Mouse (Mus musculus) forebrain, embryonic 12.5 days (tissue): ENCODE data around the gene Mif. TPM values are rescaled to one million over a fixed set of nuclear protein-coding genes. Genes with fewer than 3 reads are reported as not detected.

Experiments
- ATAC-seq: fragments of 200-750 bp; cut with Nextera tagmentation; 2 replicates; pipeline ENCODE4 v1.8.0; 2017; ENCODE audit warnings: moderate TSS enrichment; ENCODE audit not compliant: low FRiP score
- H3K27ac ChIP-seq: fragments of 300-500 bp; sonication (generic); 2 replicates; pipeline ENCODE4 v1.5.1; 2016; ENCODE audit warnings: mild to moderate bottlenecking
- H3K27me3 ChIP-seq: fragments of 300-500 bp; sonication (generic); 2 replicates; pipeline ENCODE4 v1.6.1; 2016; ENCODE audit warnings: mild to moderate bottlenecking
- H3K36me3 ChIP-seq: fragments of 300-500 bp; sonication (generic); replicated peaks from 2 replicates; pipeline ENCODE4 v1.6.1; 2016; ENCODE audit warnings: mild to moderate bottlenecking
- H3K4me1 ChIP-seq: fragments of 300-500 bp; sonication (generic); 2 replicates; pipeline ENCODE4 v1.6.1; 2016
- H3K4me2 ChIP-seq: fragments of 300-500 bp; sonication (generic); 2 replicates; pipeline ENCODE4 v1.6.1; 2016; ENCODE audit warnings: mild to moderate bottlenecking, moderate library complexity
- H3K4me3 ChIP-seq: fragments of 300-500 bp; sonication (generic); replicated peaks from 2 replicates; pipeline ENCODE4 v1.5.1; 2016; ENCODE audit warnings: mild to moderate bottlenecking
- H3K9ac ChIP-seq: fragments of 300-500 bp; sonication (generic); 2 replicates; pipeline ENCODE4 v1.6.1; 2016; ENCODE audit warnings: mild to moderate bottlenecking
- H3K9me3 ChIP-seq: fragments of 300-500 bp; sonication (generic); 2 replicates; pipeline ENCODE4 v1.6.1; 2016
- WGBS: fragments of 180-500 bp; shearing (Covaris S2); methylation state at CpG from one replicate; pipeline ENCODE4 v1.1.7; 2016; 5-methylcytosine and 5-hydroxymethylcytosine counted together
- polyA plus RNA-seq: library from polyadenylated mRNA; unstranded; fragments of >200 nt; fragmentation: Nextera tagmentation; extraction: Ambion mirVana; gene quantifications from 2 replicates; pipeline ENCODE4 v1.2.1, GENCODE M21; 2016

The Mif gene
- polyA plus RNA-seq, 1 experiment from 2014 or later: 1,743 TPM

DNA sequence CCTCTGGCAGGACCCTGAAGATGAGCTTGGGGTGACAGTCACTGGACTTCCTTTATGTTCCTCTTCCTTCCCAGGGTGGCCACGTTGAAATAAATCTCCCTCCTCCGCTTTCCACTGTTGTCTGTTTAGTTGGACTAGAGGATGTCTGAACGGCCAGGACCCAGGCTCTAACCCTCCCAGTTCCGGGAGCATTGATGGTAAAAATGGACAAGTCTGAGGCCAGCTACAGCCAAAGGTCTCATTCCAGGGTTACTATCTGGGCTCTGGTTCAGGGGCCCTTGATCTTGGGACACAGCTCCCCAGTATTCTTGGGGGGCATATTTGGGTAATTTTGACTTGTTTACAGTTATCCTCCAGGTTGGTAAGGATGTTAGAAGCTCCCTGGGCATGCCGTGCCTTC is 1.5 kb upstream of the Mif start:
- H3K4me1 ChIP-seq: peaks cover 35% of the 10 kb centered on the region
- H3K27me3 ChIP-seq: no peaks in the 10 kb centered on the region
- no peak overlapping the region for H3K4me2 ChIP-seq
- no peak for ATAC-seq
- H3K27ac ChIP-seq: 0 out of 2 replicates have a peak overlapping the region, but pooled peaks have one; percentile 54
- H3K9me3 ChIP-seq: no peaks in the 10 kb centered on the region
- H3K4me3 ChIP-seq: no peak overlapping the region
- H3K9ac ChIP-seq: no peak overlapping the region
- H3K36me3 ChIP-seq: peaks cover 18% of the 10 kb centered on the region
- 66% methylated on average over 5 of the region's 5 CpGs for WGBS

GRCm38 (mm10) chr10:75860746-75861145 is 706 bp upstream of the Mif start:
- Histone ChIP-seq H3K9ac (peak overlapping the region; percentile 8; the same call in 1 of the 2 replicates), H3K27me3 (no peaks in the 10 kb centered on the region), H3K4me3 (peak overlapping the region; percentile 80; the same call in 1 of the 2 replicates), H3K4me1 (peaks cover 35% of the 10 kb centered on the region), H3K27ac (peak overlapping the region; percentile 94), H3K4me2 (peak overlapping the region; percentile 76), H3K9me3 (no peaks in the 10 kb centered on the region), H3K36me3 (peaks cover 20% of the 10 kb centered on the region)
- ATAC-seq: no peak
- 31% methylated on average over 7 of the region's 7 CpGs for WGBS

DNA sequence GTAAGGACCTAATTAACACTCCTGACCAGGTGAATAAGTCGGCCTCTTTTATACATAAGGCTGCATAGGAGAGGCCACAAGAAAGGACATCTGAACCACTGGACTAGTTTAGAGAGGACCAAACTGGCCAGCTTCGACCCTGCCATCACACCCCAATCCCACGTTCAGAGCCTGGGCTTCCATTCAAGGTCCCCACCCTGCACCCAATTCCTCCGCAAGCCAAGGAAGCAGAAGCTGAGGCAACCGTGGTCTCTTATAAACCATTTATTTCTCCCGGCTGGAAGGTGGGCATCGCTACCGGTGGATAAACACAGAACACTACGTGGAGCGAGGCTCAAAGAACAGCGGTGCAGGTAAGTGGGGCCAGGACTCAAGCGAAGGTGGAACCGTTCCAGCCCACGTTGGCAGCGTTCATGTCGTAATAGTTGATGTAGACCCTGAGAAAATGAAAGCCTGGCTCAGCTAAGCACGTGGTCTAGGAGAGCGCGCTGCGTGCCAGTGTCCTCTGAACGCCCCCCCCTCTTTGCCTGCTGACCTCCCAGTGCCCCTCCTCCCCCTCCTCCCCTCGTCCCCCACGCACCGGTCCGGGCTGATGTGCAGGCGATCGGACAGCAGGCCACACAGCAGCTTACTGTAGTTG is 813 bp downstream of the Mif start:
- Histone ChIP-seq H3K27me3 (no peaks in the 10 kb centered on the region), H3K9me3 (no peaks in the 10 kb centered on the region), H3K9ac (peak overlapping the region; percentile 92), H3K4me3 (peak overlapping the region; percentile 80), H3K27ac (peak overlapping the region; percentile 94), H3K4me2 (peak overlapping the region; percentile 76), H3K36me3 (peaks cover 20% of the 10 kb centered on the region), H3K4me1 (peaks cover 35% of the 10 kb centered on the region)
- ATAC-seq: peak; percentile 67
- 2% methylated on average over 27 of the region's 27 CpGs for WGBS

GRCm38 (mm10) chr10:75857598-75857997 is 2.4 kb downstream of the Mif start:
- Histone ChIP-seq H3K27me3 (no peaks in the 10 kb centered on the region), H3K4me2 (0 out of 2 replicates have a peak overlapping the region, but pooled peaks have one; percentile 2), H3K27ac (no peak overlapping the region), H3K4me1 (peaks cover 35% of the 10 kb centered on the region), H3K9me3 (no peaks in the 10 kb centered on the region), H3K9ac (no peak overlapping the region), H3K36me3 (peaks cover 20% of the 10 kb centered on the region), H3K4me3 (no peak overlapping the region)
- WGBS: 96% methylated on average over 4 of the region's 4 CpGs
- no peak for ATAC-seq

- Histone ChIP-seq H3K9me3 (no peaks in the 10 kb centered on the region), H3K4me1 (peaks cover 35% of the 10 kb centered on the region)
- WGBS: 85% methylated on average over 3 of the region's 3 CpGs
Observed at GRCm38 (mm10) chr10:75856976-75857375, 3.1 kb downstream of the Mif start.

GRCm38 (mm10) chr10:75856155-75856907 is 3.7 kb downstream of the Mif start:
- Histone ChIP-seq H3K9me3 (no peaks in the 10 kb centered on the region), H3K27ac (no peak overlapping the region), H3K36me3 (peaks cover 20% of the 10 kb centered on the region), H3K27me3 (no peaks in the 10 kb centered on the region), H3K4me3 (no peak overlapping the region), H3K9ac (no peak overlapping the region), H3K4me1 (peaks cover 36% of the 10 kb centered on the region), H3K4me2 (no peak overlapping the region)
- no peak for ATAC-seq
- WGBS: 84% methylated on average over 11 of the region's 11 CpGs

More at GRCm38 (mm10) chr10:75856976-75857375, 3.1 kb downstream of the Mif start:
- peaks cover 20% of the 10 kb centered on the region for H3K36me3 ChIP-seq
- ATAC-seq: no peak
- H3K27ac ChIP-seq: no peak overlapping the region
- no peak overlapping the region for H3K4me3 ChIP-seq
- H3K27me3 ChIP-seq: no peaks in the 10 kb centered on the region
- H3K9ac ChIP-seq: no peak overlapping the region
- H3K4me2 ChIP-seq: no peak overlapping the region

- H3K9ac ChIP-seq: no peak overlapping the region
Observed at GRCm38 (mm10) chr10:75855416-75855981, 4.5 kb downstream of the Mif start.

GRCm38 (mm10) chr10:75854791-75855190 is 5.2 kb downstream of the Mif start:
- H3K4me1 ChIP-seq: peaks cover 30% of the 10 kb centered on the region
- H3K36me3 ChIP-seq: peaks cover 20% of the 10 kb centered on the region
- no peak overlapping the region for H3K4me3 ChIP-seq
- no peaks in the 10 kb centered on the region for H3K9me3 ChIP-seq
- no peak overlapping the region for H3K9ac ChIP-seq
- WGBS: 86% methylated on average over 6 of the region's 6 CpGs
- H3K27me3 ChIP-seq: no peaks in the 10 kb centered on the region
- H3K4me2 ChIP-seq: no peak overlapping the region
- no peak overlapping the region for H3K27ac ChIP-seq
- ATAC-seq: no peak

More at GRCm38 (mm10) chr10:75855416-75855981, 4.5 kb downstream of the Mif start:
- no peak for ATAC-seq
- no peak overlapping the region for H3K27ac ChIP-seq
- peaks cover 20% of the 10 kb centered on the region for H3K36me3 ChIP-seq
- 90% methylated on average over 15 of the region's 15 CpGs for WGBS
- no peak overlapping the region for H3K4me2 ChIP-seq
- no peaks in the 10 kb centered on the region for H3K9me3 ChIP-seq
- H3K4me3 ChIP-seq: no peak overlapping the region
- H3K27me3 ChIP-seq: no peaks in the 10 kb centered on the region
- peaks cover 33% of the 10 kb centered on the region for H3K4me1 ChIP-seq

- 49% methylated on average over 5 of the region's 5 CpGs for WGBS
Observed at GRCm38 (mm10) chr10:75854096-75854495, 5.9 kb downstream of the Mif start.

DNA sequence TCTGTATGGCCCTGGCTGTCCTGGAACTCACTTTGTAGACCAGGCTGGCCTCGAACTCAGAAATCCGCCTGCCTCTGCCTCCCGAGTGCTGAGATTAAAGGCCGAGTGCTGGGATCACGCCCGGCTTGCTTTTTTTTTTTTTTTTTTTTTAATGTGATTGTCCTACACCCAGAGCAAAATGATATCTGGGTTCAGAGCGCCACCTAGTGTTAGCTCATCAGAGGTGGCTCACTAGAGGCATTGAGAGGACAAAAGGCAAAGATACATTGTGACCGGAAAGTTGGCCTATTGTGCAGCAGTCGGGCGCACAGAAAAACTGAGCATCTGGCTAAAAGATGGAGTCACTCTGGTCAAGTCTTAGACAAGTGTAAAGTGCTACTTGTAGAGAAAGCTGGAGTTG is 6.6 kb downstream of the Mif start:
- 24% methylated on average over 10 of the region's 10 CpGs for WGBS
- Histone ChIP-seq H3K36me3 (peaks cover 20% of the 10 kb centered on the region), H3K4me3 (no peak overlapping the region), H3K9me3 (no peaks in the 10 kb centered on the region), H3K4me1 (peaks cover 26% of the 10 kb centered on the region), H3K27ac (0 out of 2 replicates have a peak overlapping the region, but pooled peaks have one; percentile 42), H3K4me2 (no peak overlapping the region), H3K9ac (no peak overlapping the region), H3K27me3 (no peaks in the 10 kb centered on the region)
- peak; percentile 51; the same call in 1 of the 2 replicates for ATAC-seq

More at GRCm38 (mm10) chr10:75854096-75854495, 5.9 kb downstream of the Mif start:
- no peak for ATAC-seq
- H3K9ac ChIP-seq: no peak overlapping the region
- no peak overlapping the region for H3K4me2 ChIP-seq
- H3K27me3 ChIP-seq: no peaks in the 10 kb centered on the region
- H3K27ac ChIP-seq: no peak overlapping the region
- H3K4me3 ChIP-seq: no peak overlapping the region
- H3K36me3 ChIP-seq: peaks cover 20% of the 10 kb centered on the region
- H3K9me3 ChIP-seq: no peaks in the 10 kb centered on the region
- H3K4me1 ChIP-seq: peaks cover 32% of the 10 kb centered on the region

GRCm38 (mm10) chr10:75852539-75853125 is 7.4 kb downstream of the Mif start:
- ATAC-seq: no peak
- no peak overlapping the region for H3K4me3 ChIP-seq
- H3K4me1 ChIP-seq: peaks cover 21% of the 10 kb centered on the region
- peaks cover 13% of the 10 kb centered on the region for H3K36me3 ChIP-seq
- H3K9me3 ChIP-seq: no peaks in the 10 kb centered on the region
- H3K27me3 ChIP-seq: no peaks in the 10 kb centered on the region
- no peak overlapping the region for H3K9ac ChIP-seq
- H3K27ac ChIP-seq: no peak overlapping the region
- H3K4me2 ChIP-seq: no peak overlapping the region
- 97% methylated on average over 12 of the region's 12 CpGs for WGBS

- no peak overlapping the region for H3K4me2 ChIP-seq
- H3K4me1 ChIP-seq: peaks cover 19% of the 10 kb centered on the region
- peaks cover 3% of the 10 kb centered on the region for H3K36me3 ChIP-seq
- H3K27ac ChIP-seq: no peak overlapping the region
- H3K9me3 ChIP-seq: no peaks in the 10 kb centered on the region
- H3K4me3 ChIP-seq: no peak overlapping the region
- ATAC-seq: no peak
- no peak overlapping the region for H3K9ac ChIP-seq
- whole genome bisulfite sequencing: 49% methylated on average over 3 of the region's 3 CpGs
- no peaks in the 10 kb centered on the region for H3K27me3 ChIP-seq
Observed at GRCm38 (mm10) chr10:75851681-75852080, 8.4 kb downstream of the Mif start.
